In genomic region chr1:25227880-25228279, GRCm38 (mm10) we compare ENCODE assay signal across 10 mouse cellular contexts.
DNase-seq lines count a peak whose midpoint lies in the region; ATAC-seq lines count a peak whose summit lies in the region.
"Had no signal": no experiment of that assay in that cellular context is flagged by ENCODE, and none has a peak within 500 bp of the region (broad histone marks: within the 10 kb centered on the region; RNA-seq: fewer than 3 reads in every experiment).

No protein-coding gene starts in this region.

- no peak overlapping the region for H3K4me3 ChIP-seq in heart, embryonic 13.5 days
- peak overlapping the region; percentile 42 for H3K4me3 ChIP-seq in hindbrain, embryonic 11.5 days (ENCODE audit: low read depth, low read length)
- peak overlapping the region; percentile 52 for H3K4me3 ChIP-seq in midbrain, embryonic 15.5 days

- intact Hi-C loops in heart, postnatal 14 days (cut with DNase I), result no loop called here

- H3K4me2 ChIP-seq in heart, embryonic 13.5 days, result peak overlapping the region; percentile 61
- peak overlapping the region; percentile 45 for H3K4me2 ChIP-seq in hindbrain, embryonic 11.5 days (replicated peaks; ENCODE audit: low read depth, low read length)
- H3K4me2 ChIP-seq in midbrain, embryonic 15.5 days, result peak overlapping the region; percentile 60

- WGBS in heart, embryonic 13.5 days, result 35% methylated on average over 3 of the region's 3 CpGs
- 51% methylated on average over 3 of the region's 3 CpGs for WGBS in hindbrain, embryonic 11.5 days
- WGBS in midbrain, embryonic 15.5 days, result 35% methylated on average over 3 of the region's 3 CpGs

- H3K9ac ChIP-seq in heart, embryonic 13.5 days, result no peak overlapping the region
- peak overlapping the region; percentile 52 for H3K9ac ChIP-seq in hindbrain, embryonic 11.5 days (ENCODE audit: low read depth, low read length)
- H3K9ac ChIP-seq in midbrain, embryonic 15.5 days, result peak overlapping the region; percentile 57

- no peak overlapping the region for H3K27ac ChIP-seq in heart, embryonic 13.5 days (replicated peaks)
- H3K27ac ChIP-seq in hindbrain, embryonic 11.5 days (ENCODE audit: low read depth, low read length), result peak overlapping the region; percentile 74
- peak overlapping the region; percentile 94 for H3K27ac ChIP-seq in midbrain, embryonic 15.5 days

- no peaks in the 10 kb centered on the region for H3K36me3 ChIP-seq in heart, embryonic 13.5 days
- no peaks in the 10 kb centered on the region for H3K36me3 ChIP-seq in hindbrain, embryonic 11.5 days (ENCODE audit: control insufficient read depth, insufficient read depth, low read length)
- H3K36me3 ChIP-seq in midbrain, embryonic 15.5 days (replicated peaks), result no peaks in the 10 kb centered on the region

- no peaks in the 10 kb centered on the region for H3K9me3 ChIP-seq in heart, embryonic 13.5 days
- no peaks in the 10 kb centered on the region for H3K9me3 ChIP-seq in hindbrain, embryonic 11.5 days (ENCODE audit: control insufficient read depth, low read length)
- H3K9me3 ChIP-seq in midbrain, embryonic 15.5 days, result no peaks in the 10 kb centered on the region

- peaks cover 7% of the 10 kb centered on the region; the same call in 1 of the 2 replicates for H3K27me3 ChIP-seq in heart, embryonic 13.5 days (replicated peaks)
- no peaks in the 10 kb centered on the region for H3K27me3 ChIP-seq in hindbrain, embryonic 11.5 days (ENCODE audit: control insufficient read depth, insufficient read depth, low read length)
- no peaks in the 10 kb centered on the region for H3K27me3 ChIP-seq in midbrain, embryonic 15.5 days (replicated peaks)
- H3K27me3 ChIP-seq: Patski had no signal

- H3K4me1 ChIP-seq in heart, embryonic 13.5 days, result no peaks in the 10 kb centered on the region
- no peaks in the 10 kb centered on the region for H3K4me1 ChIP-seq in hindbrain, embryonic 11.5 days (replicated peaks; ENCODE audit: control insufficient read depth, insufficient read depth, low read length)
- peaks cover 14% of the 10 kb centered on the region for H3K4me1 ChIP-seq in midbrain, embryonic 15.5 days

- no peak for DNase-seq in heart, postnatal 14 days
- peak; percentile 16 for DNase-seq in brain, embryonic 18.5 days (ENCODE audit: low read depth, low spot score)
- DNase-seq in hindbrain, embryonic 11.5 days (ENCODE audit: low spot score), result no peak
- DNase-seq in urinary bladder, postnatal 4 days (ENCODE audit: low spot score in 2 of 2), result no peak
- DNase-seq in gastrocnemius, postnatal 4 days (ENCODE audit: low spot score in 2 of 2), result no peak
- DNase-seq in cerebellum, adult 11-12 months, result no peak
- DNase-seq: B cell, adult 2 months had no signal

- no peak for ATAC-seq in heart, embryonic 13.5 days (ENCODE audit: extremely low read depth, insufficient number of reproducible peaks, low FRiP score, low TSS enrichment)
- ATAC-seq in hindbrain, embryonic 11.5 days (ENCODE audit: low FRiP score), result no peak
- no peak for ATAC-seq in midbrain, embryonic 15.5 days (replicated peaks)
